Mouse (Mus musculus): ENCODE measurements around the gene Sp2.
A peak's percentile ranks its signal among the peaks of the same experiment; 100 is the strongest.

Sp2 gene

GRCm38 (mm10) chr11:96970341-96970740, 12.4 kb downstream of the Sp2 start:
- no peak for DNase-seq (ENCODE audit: low spot score in 2 of 2)

GRCm38 (mm10) chr11:96969746-96970145, 13.0 kb downstream of the Sp2 start:
- DNase-seq (ENCODE audit: low spot score in 2 of 2): peak; percentile 35 to 44

- no peak for DNase-seq (ENCODE audit: low spot score in 2 of 2)
These were observed 13.5 kb downstream of the Sp2 start for GRCm38 (mm10) chr11:96969280-96969722.

- DNase-seq (ENCODE audit: low spot score in 2 of 2): no peak
These were observed 14.3 kb downstream of the Sp2 start for GRCm38 (mm10) chr11:96968476-96968875.

- no peak for DNase-seq (ENCODE audit: low spot score in 2 of 2)
These were observed 15.1 kb downstream of the Sp2 start for GRCm38 (mm10) chr11:96967544-96968269.

GRCm38 (mm10) chr11:96966914-96967543, 15.7 kb downstream of the Sp2 start:
- DNase-seq (ENCODE audit: low spot score in 2 of 2): no peak

GRCm38 (mm10) chr11:96966172-96966571, 16.6 kb downstream of the Sp2 start:
- DNase-seq (ENCODE audit: low spot score in 2 of 2): no peak

- DNase-seq (ENCODE audit: low spot score in 2 of 2): peak; percentile 92 to 93
These were observed 19.2 kb downstream of the Sp2 start for GRCm38 (mm10) chr11:96963580-96963979.

- DNase-seq (ENCODE audit: low spot score in 2 of 2): no peak
These were observed 25.5 kb downstream of the Sp2 start for GRCm38 (mm10) chr11:96957061-96957805.

- DNase-seq (ENCODE audit: low spot score in 2 of 2): no peak
These were observed 26.6 kb downstream of the Sp2 start for GRCm38 (mm10) chr11:96956009-96956724.

- DNase-seq (ENCODE audit: low spot score in 2 of 2): no peak
These were observed 27.7 kb downstream of the Sp2 start for GRCm38 (mm10) chr11:96955094-96955493.

GRCm38 (mm10) chr11:96952896-96953295, 29.9 kb downstream of the Sp2 start:
- no peak for DNase-seq (ENCODE audit: low spot score in 2 of 2)

GRCm38 (mm10) chr11:96952426-96952825, 30.3 kb downstream of the Sp2 start:
- DNase-seq (ENCODE audit: low spot score in 2 of 2): no peak

GRCm38 (mm10) chr11:96950767-96951166, 32.0 kb downstream of the Sp2 start:
- DNase-seq (ENCODE audit: low spot score in 2 of 2): no peak

GRCm38 (mm10) chr11:96947849-96948248, 34.9 kb downstream of the Sp2 start:
- no peak for DNase-seq (ENCODE audit: low spot score in 2 of 2)

- DNase-seq (ENCODE audit: low spot score in 2 of 2): no peak
These were observed 36.3 kb downstream of the Sp2 start for GRCm38 (mm10) chr11:96946498-96946897.

- DNase-seq (ENCODE audit: low spot score in 2 of 2): no peak
These were observed 37.7 kb downstream of the Sp2 start for GRCm38 (mm10) chr11:96944844-96945580.

- peak; percentile 95 for DNase-seq (ENCODE audit: low spot score in 2 of 2)
These were observed 38.9 kb downstream of the Sp2 start, which contains the start of gene Pnpo for GRCm38 (mm10) chr11:96943746-96944304. Pnpo (minus strand) TSS chr11:96943986.

GRCm38 (mm10) chr11:96941989-96942590, 40.7 kb downstream of the Sp2 start:
- DNase-seq (ENCODE audit: low spot score in 2 of 2): no peak

Measured in right cerebral cortex, adult 2 months (tissue).